Mouse (Mus musculus): Measurements from ENCODE around the gene Elovl2.
"Not testable (repeated sequence)": the region's sequence is repeated elsewhere in the genome, so short reads cannot be mapped to it uniquely, and the experiment has no call there.

DNA sequence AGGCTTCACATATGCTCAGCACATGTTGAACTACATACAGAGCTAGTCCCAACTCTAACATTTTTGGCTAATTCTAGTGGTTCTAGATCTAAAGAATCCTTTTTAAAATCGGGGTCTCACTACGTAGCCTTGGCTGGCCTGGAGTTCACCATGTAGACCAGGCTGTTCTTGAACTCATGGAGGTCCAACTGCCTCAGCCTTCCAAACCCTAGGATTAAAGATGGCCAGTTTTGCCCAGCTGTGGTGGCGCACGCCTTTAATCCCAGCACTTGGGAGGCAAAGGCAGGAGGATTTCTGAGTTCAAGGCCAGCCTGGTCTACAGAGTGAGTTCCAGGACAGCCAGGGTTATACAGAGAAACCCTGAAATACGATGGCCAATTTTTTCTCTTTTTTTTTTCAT, 31.0 kb upstream of the Elovl2 start:
- not testable (repeated sequence) for TF ChIP-seq CTCF (IDR thresholded peaks at IDR 0.05; ENCODE audit: control insufficient read depth, insufficient read depth, insufficient replicate concordance, low read depth, low read length); POLR2A (IDR thresholded peaks at IDR 0.05; ENCODE audit: control insufficient read depth, low read depth, low read length)
